Mouse (Mus musculus) liver, adult 2 months (tissue): ENCODE measurements around the gene Nrp1.

Experiments used
- CTCF ChIP-seq: fragments of 200-500 bp; IDR thresholded peaks from 2 replicates; pipeline ENCODE4 v1.5.1; 2011; ENCODE audit warnings: low read depth, low read length, control low read depth
- POLR2A ChIP-seq: fragments of 200-500 bp; IDR thresholded peaks from 2 replicates; pipeline ENCODE4 v1.6.1; 2011; ENCODE audit warnings: low read length, control low read depth; ENCODE audit not compliant: insufficient read depth; ENCODE audit errors: extremely low read depth

DNA sequence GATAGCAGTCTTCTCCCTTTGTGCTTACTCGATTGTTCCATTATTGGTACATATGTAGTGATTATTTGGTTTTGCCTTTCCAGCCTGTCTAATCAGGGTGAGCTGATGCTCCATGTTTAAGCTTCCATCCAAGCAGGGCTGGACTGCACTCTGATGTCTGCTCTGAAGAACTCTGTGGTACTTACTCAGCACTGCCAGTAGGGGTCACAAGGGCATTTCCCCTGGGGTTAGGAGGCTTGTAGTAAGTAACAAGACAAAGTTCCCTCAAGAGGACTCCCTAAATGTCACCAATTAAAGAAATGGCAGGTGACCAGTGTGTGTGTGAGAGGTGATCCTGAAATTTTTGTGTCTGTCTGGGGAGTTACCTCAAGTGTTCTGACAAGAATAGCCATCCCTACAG is 161.0 kb downstream of the Nrp1 start:
- peak; percentile 43; the same call in 1 of the 2 replicates for TF ChIP-seq CTCF
- TF ChIP-seq POLR2A = no peak
